Mouse (Mus musculus) stomach, embryonic 16.5 days (tissue): ENCODE measurements at regions not wholly inside any gene's neighbourhood (a gene's known extent, or its start where the extent isn't known, plus 50 kb on each side); places are given as distances from the start of the nearest gene placed in this dataset.

Source experiments
- ATAC-seq: fragments of 200-750 bp; cut with Nextera tagmentation; 2 replicates; pipeline ENCODE4 v1.8.0; 2017; ENCODE audit warnings: moderate number of reproducible peaks, moderate TSS enrichment; ENCODE audit not compliant: insufficient read depth, low FRiP score
- H3K27ac ChIP-seq: fragments of 300-500 bp; sonication (generic); 2 replicates; pipeline ENCODE4 v1.5.1; 2014; ENCODE audit warnings: low read length
- H3K27me3 ChIP-seq: fragments of 300-500 bp; sonication (generic); 2 replicates; pipeline ENCODE4 v1.6.1; 2014; ENCODE audit warnings: low read length, control low read depth, mixed read lengths; ENCODE audit not compliant: control insufficient read depth, insufficient read depth
- H3K36me3 ChIP-seq: fragments of 300-500 bp; sonication (generic); 2 replicates; pipeline ENCODE4 v1.6.1; 2014; ENCODE audit warnings: low read length; ENCODE audit not compliant: control insufficient read depth, insufficient read depth
- H3K4me1 ChIP-seq: fragments of 300-500 bp; sonication (generic); 2 replicates; pipeline ENCODE4 v1.6.1; 2014; ENCODE audit warnings: low read length, control low read depth, mixed read lengths; ENCODE audit not compliant: control insufficient read depth, insufficient read depth
- H3K4me2 ChIP-seq: fragments of 300-500 bp; sonication (generic); 2 replicates; pipeline ENCODE4 v1.6.1; 2014; ENCODE audit warnings: low read depth, low read length, mixed read lengths
- H3K4me3 ChIP-seq: fragments of 300-500 bp; sonication (generic); replicated peaks from 2 replicates; pipeline ENCODE4 v1.5.1; 2014; ENCODE audit warnings: mild to moderate bottlenecking, low read length
- H3K9ac ChIP-seq: fragments of 300-500 bp; sonication (generic); 2 replicates; pipeline ENCODE4 v1.6.1; 2014; ENCODE audit warnings: low read length
- H3K9me3 ChIP-seq: fragments of 300-500 bp; sonication (generic); replicated peaks from 2 replicates; pipeline ENCODE4 v1.6.1; 2016; ENCODE audit warnings: low read length, control low read depth; ENCODE audit not compliant: control insufficient read depth
- WGBS: fragments of 180-500 bp; shearing (Covaris S2); extraction: QIAGEN DNeasy Blood & Tissue Kit; methylation state at CpG from one replicate; pipeline ENCODE4 v1.1.7; 2014; 5-methylcytosine and 5-hydroxymethylcytosine counted together

DNA sequence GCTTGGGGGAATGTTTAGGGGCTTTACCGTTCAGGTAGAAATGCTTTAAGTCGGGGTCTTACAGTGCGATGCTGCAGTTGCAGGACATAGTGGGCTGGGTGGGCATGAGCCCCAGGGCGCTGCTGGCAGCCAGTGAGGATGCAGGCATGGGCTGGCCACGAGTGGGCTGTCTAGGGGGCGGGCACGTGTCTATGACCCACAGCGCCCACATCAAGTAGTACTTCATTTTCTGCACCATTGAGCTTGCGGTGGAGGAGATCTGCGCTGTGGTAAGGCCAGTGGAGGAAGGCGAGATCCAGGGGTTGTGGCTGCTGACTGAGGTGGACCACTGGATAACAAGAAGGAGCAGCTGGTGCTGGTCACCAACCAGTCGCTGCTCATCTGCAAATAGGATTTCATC, 52.4 kb upstream of the Olfr291 start:
- H3K27ac ChIP-seq, result no peak overlapping the region

DNA sequence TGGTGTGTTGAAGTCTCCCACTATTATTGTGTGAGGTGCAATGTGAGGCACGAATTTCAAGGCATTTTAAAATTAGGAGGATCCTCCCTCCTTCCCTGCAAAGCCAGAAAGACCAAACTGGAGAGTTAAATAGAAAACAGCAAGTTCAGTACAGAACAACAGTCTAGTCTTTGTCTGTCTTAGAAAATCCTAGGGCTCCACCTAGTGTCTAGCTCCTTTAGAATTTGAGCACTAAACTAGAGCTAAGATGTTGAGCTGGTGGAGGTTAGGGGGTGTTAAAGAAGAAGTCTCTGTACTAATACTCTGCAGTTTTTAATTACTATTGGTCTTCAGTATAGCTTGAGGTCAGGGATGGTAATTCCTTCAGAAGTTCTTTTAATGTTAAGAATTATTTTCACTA, 58.7 kb upstream of the Olfr291 start:
- WGBS, result 8% methylated on average over 1 of the region's 1 CpGs
- no peaks in the 10 kb centered on the region for H3K36me3 ChIP-seq
- H3K4me1 ChIP-seq, result no peaks in the 10 kb centered on the region
- H3K9ac ChIP-seq, result no peak overlapping the region
- H3K9me3 ChIP-seq, result no peaks in the 10 kb centered on the region
- H3K4me2 ChIP-seq, result no peak overlapping the region
- no peaks in the 10 kb centered on the region for H3K27me3 ChIP-seq
- no peak overlapping the region for H3K4me3 ChIP-seq
- H3K27ac ChIP-seq, result no peak overlapping the region
- no peak for ATAC-seq

More for the DNA sequence above, 52.4 kb upstream of the Olfr291 start:
- H3K9ac ChIP-seq, result no peak overlapping the region
- H3K4me3 ChIP-seq, result no peak overlapping the region
- peaks cover 6% of the 10 kb centered on the region; the same call in 1 of the 2 replicates for H3K27me3 ChIP-seq
- ATAC-seq, result no peak
- H3K36me3 ChIP-seq, result no peaks in the 10 kb centered on the region
- 33% methylated on average over 12 of the region's 12 CpGs for WGBS
- H3K4me2 ChIP-seq, result no peak overlapping the region
- H3K4me1 ChIP-seq, result no peaks in the 10 kb centered on the region
- no peaks in the 10 kb centered on the region for H3K9me3 ChIP-seq

DNA sequence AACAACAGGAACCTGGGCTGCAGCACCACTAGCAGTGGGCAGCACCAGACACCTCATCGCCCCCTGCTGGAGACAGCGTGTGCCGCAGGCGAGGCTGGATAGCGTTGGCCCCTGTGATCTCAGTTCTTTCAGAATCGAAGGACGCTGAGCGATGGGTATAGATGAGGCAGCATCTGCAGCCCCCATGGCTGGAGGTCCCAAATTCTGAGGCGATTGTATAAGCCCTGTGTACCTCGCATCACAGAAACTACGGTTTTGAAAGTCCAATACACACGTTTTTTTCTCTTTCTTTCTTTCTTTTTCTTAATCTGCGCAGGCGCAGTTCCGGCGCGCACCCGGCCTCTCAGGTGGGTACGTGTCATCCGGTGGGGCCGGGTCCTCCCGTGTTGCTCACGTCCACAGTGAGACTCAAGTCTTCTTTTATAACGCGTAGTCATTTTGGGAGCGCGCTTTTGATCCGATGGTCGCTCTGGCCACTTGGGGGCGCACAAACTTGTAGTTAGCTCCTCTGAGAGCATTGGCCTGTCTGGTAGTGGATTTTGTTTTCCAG, 74.0 kb upstream of the Olfr291 start:
- WGBS, result 2% methylated on average over 30 of the region's 30 CpGs
- no peaks in the 10 kb centered on the region for H3K4me1 ChIP-seq
- peak overlapping the region; percentile 67 for H3K4me2 ChIP-seq
- H3K9ac ChIP-seq, result peak overlapping the region; percentile 75
- H3K4me3 ChIP-seq, result peak overlapping the region; percentile 72
- H3K9me3 ChIP-seq, result no peaks in the 10 kb centered on the region
- peak; percentile 92 for ATAC-seq
- no peaks in the 10 kb centered on the region for H3K36me3 ChIP-seq
- no peak overlapping the region for H3K27ac ChIP-seq
- H3K27me3 ChIP-seq, result no peaks in the 10 kb centered on the region

DNA sequence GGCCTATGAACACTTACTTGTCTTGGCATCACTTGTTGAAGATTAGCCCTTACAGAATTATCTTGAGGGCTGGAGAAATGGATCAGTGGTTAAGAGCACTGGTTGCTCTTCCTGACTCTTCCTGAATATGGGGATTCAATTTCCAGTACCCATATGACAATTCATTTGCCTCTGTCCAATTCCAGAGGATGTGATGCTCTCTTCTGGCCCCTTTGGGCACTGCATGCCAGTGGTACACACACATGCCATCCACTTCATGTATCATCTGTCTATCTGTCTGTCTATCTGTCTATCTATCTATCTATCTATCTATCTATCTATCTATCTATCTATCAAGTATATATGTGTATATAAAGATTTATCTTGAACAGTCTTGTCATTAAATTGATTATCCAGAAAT, 75.7 kb upstream of the Olfr291 start:
- Histone ChIP-seq H3K27ac (no peak overlapping the region), H3K4me3 (no peak overlapping the region), H3K36me3 (no peaks in the 10 kb centered on the region), H3K27me3 (no peaks in the 10 kb centered on the region), H3K9me3 (no peaks in the 10 kb centered on the region), H3K4me1 (no peaks in the 10 kb centered on the region), H3K4me2 (no peak overlapping the region), H3K9ac (no peak overlapping the region)
- no peak for ATAC-seq

DNA sequence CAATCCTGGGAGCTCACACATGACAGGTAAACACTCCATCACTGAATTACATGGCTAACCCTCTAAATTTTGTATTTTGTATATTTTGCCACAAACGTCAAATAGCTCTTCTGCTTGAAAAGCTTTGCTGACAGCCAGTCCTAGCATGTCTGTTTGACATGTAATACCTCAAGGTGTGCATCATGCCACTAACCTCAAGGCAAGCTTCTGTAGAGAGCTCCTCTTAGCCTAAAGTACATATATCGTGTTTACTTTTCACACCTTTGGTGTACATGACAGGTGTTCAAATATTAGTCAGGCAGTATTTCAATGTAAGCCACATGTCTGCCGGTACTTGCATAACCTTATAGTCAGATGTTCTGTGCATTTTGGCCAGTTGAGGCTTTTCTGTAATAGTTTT, 66.5 kb upstream of the Zfand6 start:
- Histone ChIP-seq H3K27ac (no peak overlapping the region), H3K4me1 (no peaks in the 10 kb centered on the region), H3K9ac (no peak overlapping the region), H3K4me3 (no peak overlapping the region), H3K36me3 (no peaks in the 10 kb centered on the region), H3K4me2 (no peak overlapping the region), H3K27me3 (no peaks in the 10 kb centered on the region), H3K9me3 (no peaks in the 10 kb centered on the region)
- ATAC-seq, result no peak
- 57% methylated on average over 3 of the region's 3 CpGs for WGBS

DNA sequence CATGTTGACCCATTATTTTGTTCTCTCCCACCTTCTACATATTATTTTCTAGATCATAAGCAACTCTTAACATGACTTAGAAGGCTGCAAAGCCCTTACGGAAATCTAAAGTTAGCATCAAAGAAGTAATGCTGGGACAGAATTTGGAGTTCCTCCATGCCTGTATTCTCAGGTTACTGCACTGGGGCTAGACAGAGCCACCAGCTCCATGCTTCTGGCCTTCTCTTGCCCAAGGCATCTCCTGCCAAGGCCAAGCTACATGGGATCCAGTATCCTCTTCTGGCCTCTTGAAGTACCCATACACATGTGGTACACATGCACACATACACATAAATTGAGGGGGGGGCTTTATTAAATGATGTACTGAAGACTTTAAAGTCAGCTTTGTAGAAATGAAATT, 63.6 kb upstream of the Zfand6 start:
- no peak overlapping the region for H3K4me3 ChIP-seq
- no peak overlapping the region for H3K27ac ChIP-seq
- H3K36me3 ChIP-seq, result no peaks in the 10 kb centered on the region
- no peaks in the 10 kb centered on the region for H3K27me3 ChIP-seq
- H3K9ac ChIP-seq, result no peak overlapping the region
- 82% methylated on average over 1 of the region's 1 CpGs for WGBS
- ATAC-seq, result no peak
- no peak overlapping the region for H3K4me2 ChIP-seq
- H3K9me3 ChIP-seq, result no peaks in the 10 kb centered on the region
- 0 out of 2 replicates have a peak, but pooled peaks cover 4% of the 10 kb centered on the region for H3K4me1 ChIP-seq

DNA sequence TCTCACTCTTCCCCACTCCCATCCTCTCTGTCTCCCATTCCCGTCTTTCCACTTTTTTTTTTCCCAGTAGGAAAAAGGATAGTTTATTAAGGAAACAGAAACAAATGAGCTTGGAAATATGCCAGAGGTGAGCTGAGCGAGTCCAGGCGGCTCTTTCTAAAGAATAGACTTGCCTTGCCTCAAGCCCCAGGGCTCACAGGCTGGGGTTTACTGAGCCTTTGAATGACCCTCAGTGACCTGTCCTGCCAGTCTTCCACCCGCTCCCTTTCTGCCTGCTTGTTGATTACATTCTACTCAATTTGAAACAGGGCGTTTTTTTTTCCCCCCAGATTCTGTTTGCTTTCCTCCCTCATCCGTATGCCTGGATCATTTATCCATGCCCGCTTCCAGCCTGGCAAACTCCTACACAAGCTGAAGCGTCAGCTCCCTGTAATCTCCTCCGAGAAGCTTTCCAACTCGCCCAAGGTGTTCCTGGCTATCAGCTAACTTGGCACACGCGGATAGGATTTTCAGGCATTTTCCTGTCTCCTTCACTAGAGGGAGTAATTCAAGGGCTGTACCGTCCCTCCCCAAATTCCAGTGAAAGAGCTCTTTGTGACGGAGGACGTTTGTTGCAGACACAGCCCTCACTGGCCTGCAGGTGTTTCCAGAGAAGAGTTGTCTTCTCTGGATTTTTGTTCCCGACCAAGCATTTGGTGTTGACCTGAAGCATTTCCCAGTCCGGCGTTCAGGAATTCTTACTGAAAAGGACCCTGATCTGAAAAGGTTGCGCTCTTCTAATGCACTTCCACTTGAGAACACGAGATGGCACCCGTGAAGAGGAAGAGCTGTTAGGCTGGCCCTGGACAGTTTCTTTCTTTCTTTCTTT, 59.9 kb upstream of the Zfand6 start:
- no peak overlapping the region; the same call in 1 of the 2 replicates for H3K27ac ChIP-seq
- whole genome bisulfite sequencing, result 2% methylated on average over 21 of the region's 21 CpGs
- H3K9me3 ChIP-seq, result no peaks in the 10 kb centered on the region
- H3K4me3 ChIP-seq, result peak overlapping the region; percentile 57
- peak overlapping the region; percentile 82 for H3K4me2 ChIP-seq
- 0 out of 2 replicates have a peak, but pooled peaks cover 4% of the 10 kb centered on the region for H3K4me1 ChIP-seq
- peak; percentile 50; the same call in 1 of the 2 replicates for ATAC-seq
- H3K27me3 ChIP-seq, result no peaks in the 10 kb centered on the region
- peak overlapping the region; percentile 66 for H3K9ac ChIP-seq
- H3K36me3 ChIP-seq, result no peaks in the 10 kb centered on the region

DNA sequence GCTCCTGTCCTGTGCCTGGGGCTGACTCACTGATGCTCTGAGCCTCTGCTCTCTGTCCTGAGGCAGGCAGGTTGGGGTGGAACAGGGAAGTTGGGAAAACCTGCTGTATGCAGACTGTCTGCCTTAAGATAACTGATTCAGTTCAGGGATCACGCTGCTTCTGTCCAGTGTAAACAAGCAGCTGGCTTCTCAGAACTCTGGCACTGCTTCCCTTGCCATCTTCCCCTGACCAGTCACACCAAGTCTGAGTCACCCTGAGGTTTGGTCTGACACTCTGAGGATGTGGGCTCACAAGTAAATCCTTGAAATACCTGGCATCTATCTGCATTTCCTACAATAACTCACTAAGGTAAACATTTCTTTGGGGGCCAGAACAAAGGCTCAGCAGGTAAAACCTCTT, 58.1 kb upstream of the Zfand6 start:
- Histone ChIP-seq H3K4me3 (no peak overlapping the region), H3K9me3 (no peaks in the 10 kb centered on the region), H3K4me1 (0 out of 2 replicates have a peak, but pooled peaks cover 4% of the 10 kb centered on the region), H3K27me3 (no peaks in the 10 kb centered on the region), H3K27ac (no peak overlapping the region), H3K9ac (no peak overlapping the region), H3K4me2 (no peak overlapping the region), H3K36me3 (no peaks in the 10 kb centered on the region)
- WGBS, result 13% methylated on average over 1 of the region's 1 CpGs
- no peak for ATAC-seq

DNA sequence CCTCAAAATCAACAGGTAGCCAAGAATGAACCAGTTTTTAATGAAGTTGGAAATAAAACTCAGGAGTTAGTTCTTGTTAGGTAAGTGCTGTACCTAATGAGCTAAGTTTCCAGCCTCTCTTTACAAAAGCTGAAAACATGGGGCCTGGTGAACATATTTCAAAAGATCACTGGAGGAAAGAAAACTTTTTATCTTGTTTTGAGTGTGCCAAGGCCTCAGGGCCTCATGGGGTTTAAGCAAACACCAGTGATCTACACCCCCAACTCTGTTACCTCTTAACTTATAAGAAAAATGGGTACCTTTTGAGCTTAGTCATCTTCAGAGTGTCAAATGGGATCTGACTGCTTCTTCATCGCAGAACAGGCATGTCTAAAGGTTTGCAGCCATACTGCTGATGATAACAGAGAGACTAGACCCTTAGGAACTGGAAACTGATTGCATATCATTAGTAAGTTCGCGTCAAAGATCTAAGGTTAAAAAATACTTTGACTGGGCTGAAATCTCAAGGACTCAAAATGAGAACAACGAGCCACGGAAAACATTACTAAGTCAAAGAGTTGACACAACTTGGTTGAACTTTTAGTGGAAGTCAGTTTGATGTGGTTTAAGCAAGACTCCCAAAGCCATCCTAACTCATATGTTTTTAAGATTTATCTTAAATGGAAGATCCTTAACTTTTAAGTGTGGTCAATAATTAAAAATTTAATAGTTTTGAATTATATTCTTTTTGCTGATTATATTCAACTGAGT, 54.7 kb upstream of the Zfand6 start:
- Histone ChIP-seq H3K4me3 (no peak overlapping the region), H3K9ac (no peak overlapping the region), H3K27ac (no peak overlapping the region), H3K27me3 (no peaks in the 10 kb centered on the region), H3K9me3 (no peaks in the 10 kb centered on the region), H3K36me3 (no peaks in the 10 kb centered on the region), H3K4me1 (0 out of 2 replicates have a peak, but pooled peaks cover 1% of the 10 kb centered on the region), H3K4me2 (no peak overlapping the region)
- WGBS, result 87% methylated on average over 5 of the region's 5 CpGs
- no peak for ATAC-seq
